Mouse (Mus musculus) thymus, adult 2 months (tissue): ENCODE measurements around the gene Gm10521.

Source experiments
- CTCF ChIP-seq: fragments of 200-500 bp; IDR thresholded peaks from 2 replicates; pipeline ENCODE4 v1.5.1; 2012; ENCODE audit warnings: mild to moderate bottlenecking, control low read depth, low read length, moderate library complexity, borderline replicate concordance; ENCODE audit not compliant: control insufficient read depth, poor library complexity, insufficient read depth; ENCODE audit errors: extremely low read depth
- POLR2A ChIP-seq: fragments of 200-500 bp; IDR thresholded peaks from 2 replicates; pipeline ENCODE4 v1.6.1; 2012; ENCODE audit warnings: mild to moderate bottlenecking, low read length, control low read depth, moderate library complexity; ENCODE audit not compliant: control insufficient read depth, poor library complexity, insufficient read depth; ENCODE audit errors: extremely low read depth

- TF ChIP-seq CTCF (no peak), POLR2A (no peak)
Observed at GRCm38 (mm10) chr1:171919901-171920510, 24.5 kb downstream of the Gm10521 start.
